Mouse (Mus musculus) midbrain, embryonic 16.5 days (tissue): ENCODE results near the gene Fgd6. TPM values are rescaled to one million over a fixed set of nuclear protein-coding genes. Genes with fewer than 3 reads are reported as not detected.

ENCODE experiments used
- ATAC-seq: fragments of 200-750 bp; cut with Nextera tagmentation; 2 replicates; pipeline ENCODE4 v1.8.0; 2017; ENCODE audit warnings: moderate TSS enrichment
- H3K27ac ChIP-seq: fragments of 300-500 bp; sonication (generic); 2 replicates; pipeline ENCODE4 v1.5.1; 2014; ENCODE audit warnings: mild to moderate bottlenecking, low read length, mixed read lengths
- H3K27me3 ChIP-seq: fragments of 300-500 bp; sonication (generic); 2 replicates; pipeline ENCODE4 v1.6.1; 2014; ENCODE audit warnings: low read depth, low read length, mixed read lengths; ENCODE audit not compliant: control insufficient read depth, insufficient read depth
- H3K36me3 ChIP-seq: fragments of 300-500 bp; sonication (generic); 2 replicates; pipeline ENCODE4 v1.6.1; 2014; ENCODE audit warnings: mild to moderate bottlenecking, low read length, moderate library complexity, mixed read lengths; ENCODE audit not compliant: control insufficient read depth, insufficient read depth
- H3K4me1 ChIP-seq: fragments of 300-500 bp; sonication (generic); 2 replicates; pipeline ENCODE4 v1.6.1; 2014; ENCODE audit warnings: mild to moderate bottlenecking, low read length, mixed read lengths; ENCODE audit not compliant: control insufficient read depth, insufficient read depth
- H3K4me2 ChIP-seq: fragments of 300-500 bp; sonication (generic); 2 replicates; pipeline ENCODE4 v1.6.1; 2014; ENCODE audit warnings: mild to moderate bottlenecking, low read length, mixed read lengths
- H3K4me3 ChIP-seq: fragments of 300-500 bp; sonication (generic); 2 replicates; pipeline ENCODE4 v1.5.1; 2014; ENCODE audit warnings: low read depth, mild to moderate bottlenecking, low read length, moderate library complexity, mixed read lengths
- H3K9ac ChIP-seq: fragments of 300-500 bp; sonication (generic); 2 replicates; pipeline ENCODE4 v1.6.1; 2014; ENCODE audit warnings: low read depth, low read length, mixed read lengths
- H3K9me3 ChIP-seq: fragments of 300-500 bp; sonication (generic); replicated peaks from 2 replicates; pipeline ENCODE4 v1.6.1; 2014; ENCODE audit warnings: mild to moderate bottlenecking, low read length, mixed read lengths; ENCODE audit not compliant: control insufficient read depth, poor library complexity, severe bottlenecking
- WGBS: fragments of 180-500 bp; shearing (Covaris S2); extraction: QIAGEN DNeasy Blood & Tissue Kit; methylation state at CpG from one replicate; pipeline ENCODE4 v1.1.7; 2014; 5-methylcytosine and 5-hydroxymethylcytosine counted together
- polyA plus RNA-seq: library from polyadenylated mRNA; unstranded; fragments of >200 nt; fragmentation: Nextera tagmentation; extraction: Ambion mirVana; gene quantifications from 2 replicates; pipeline ENCODE4 v1.2.1, GENCODE M21; 2015

Gene Fgd6
- 1.8 and 2.9 TPM in 2 replicates for polyA plus RNA-seq

DNA sequence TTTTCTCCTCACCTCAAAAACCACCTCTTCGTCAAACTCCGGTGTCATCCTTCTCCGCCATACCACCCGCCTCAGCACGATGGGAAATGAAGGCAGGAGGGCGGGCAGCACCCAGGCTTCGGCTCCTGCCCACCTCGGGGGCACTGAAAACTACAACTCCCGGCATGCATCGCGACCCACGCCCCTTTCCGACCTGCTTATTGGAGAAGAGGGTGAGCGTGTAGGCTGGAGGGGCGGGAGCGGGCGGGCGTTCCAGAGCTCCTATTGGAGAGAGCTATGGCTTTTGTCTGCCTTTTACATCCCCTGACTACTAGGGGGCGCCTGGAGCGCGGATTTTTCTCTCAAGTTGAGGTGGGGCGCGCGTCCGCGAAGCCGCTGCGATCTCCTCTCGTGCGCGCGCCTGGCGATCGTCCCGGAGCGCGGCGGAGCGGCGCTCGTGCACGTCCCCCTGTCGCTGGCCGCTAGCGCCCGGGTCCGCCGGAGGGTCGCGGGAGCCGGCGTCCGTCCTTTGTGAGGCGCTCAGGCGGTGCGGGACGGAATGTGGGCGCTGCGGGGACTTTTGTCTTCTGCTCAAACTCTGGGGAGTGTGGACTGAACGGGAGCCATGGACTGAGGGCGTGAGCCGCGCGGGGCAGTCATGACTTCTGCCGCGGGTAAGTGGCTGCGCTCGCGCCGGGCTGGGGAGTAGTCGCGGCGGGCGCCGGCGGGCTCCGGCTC lies at the start of gene Fgd6, which contains the start of gene Vezt:
Gene Fgd6 (plus strand): TSS at position 344 of the 717 bp plus-strand sequence.
Gene Vezt (minus strand): TSS at position 160 of the 717 bp plus-strand sequence.
- peak within 1 kb of the TSS; percentile 88 for H3K27ac ChIP-seq
- under 1% methylated on average over 77 of the region's 77 CpGs for WGBS
- ATAC-seq: peak; percentile 99
- H3K36me3 ChIP-seq: no peaks in the 10 kb centered on the region
- H3K27me3 ChIP-seq: no peaks in the 10 kb centered on the region
- H3K4me3 ChIP-seq: peak within 1 kb of the TSS; percentile 70
- H3K4me1 ChIP-seq: peaks cover 33% of the 10 kb centered on the region
- no peaks in the 10 kb centered on the region for H3K9me3 ChIP-seq
- H3K4me2 ChIP-seq: peak within 1 kb of the TSS; percentile 83
- H3K9ac ChIP-seq: peak within 1 kb of the TSS; percentile 88

DNA sequence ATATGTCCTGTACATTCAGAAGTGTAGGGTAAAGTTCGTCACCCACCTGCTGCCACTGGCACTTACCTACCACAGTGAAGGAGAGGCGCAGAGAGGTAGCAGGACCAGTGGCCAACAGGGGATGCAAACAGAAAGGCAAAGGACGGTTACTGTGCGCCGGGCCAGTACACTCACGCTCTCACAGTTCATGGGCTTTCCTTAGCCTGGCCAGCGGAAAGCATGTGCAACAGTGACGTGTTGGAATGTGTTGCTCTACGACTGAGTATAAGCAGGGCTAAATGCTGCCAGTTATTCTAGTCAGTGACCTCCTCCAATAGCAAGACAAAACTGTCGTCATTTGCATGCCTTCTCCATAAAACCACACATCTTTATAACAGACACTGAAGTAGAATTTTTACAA lies 41.7 kb upstream of the Fgd6 start:
- no peak overlapping the region for H3K9ac ChIP-seq
- H3K4me2 ChIP-seq: no peak overlapping the region
- WGBS: 95% methylated on average over 10 of the region's 10 CpGs
- no peak for ATAC-seq
- H3K27me3 ChIP-seq: no peaks in the 10 kb centered on the region
- no peak overlapping the region for H3K4me3 ChIP-seq
- H3K27ac ChIP-seq: no peak overlapping the region
- H3K9me3 ChIP-seq: no peaks in the 10 kb centered on the region
- H3K4me1 ChIP-seq: no peaks in the 10 kb centered on the region
- H3K36me3 ChIP-seq: peaks cover 57% of the 10 kb centered on the region

DNA sequence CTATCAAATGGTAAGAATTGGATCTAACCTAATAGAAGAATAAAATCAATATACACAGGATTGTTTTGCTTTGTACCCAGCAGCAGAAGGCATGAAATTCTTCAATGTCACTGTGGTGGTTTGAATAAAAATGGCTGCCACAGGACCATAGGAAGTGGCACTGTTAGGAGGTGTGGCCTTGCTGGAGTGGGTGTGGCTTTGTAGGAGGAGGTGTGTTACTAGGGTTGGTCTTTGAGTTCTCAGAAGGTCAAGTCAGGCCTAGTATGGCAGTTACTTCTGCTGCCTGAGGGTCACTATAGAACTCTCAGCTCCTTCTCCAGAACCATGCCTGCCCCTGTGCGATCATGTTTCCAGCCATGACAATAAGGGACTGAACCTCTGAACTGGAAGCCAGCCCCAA lies 40.7 kb upstream of the Fgd6 start:
- Histone ChIP-seq H3K4me2 (no peak overlapping the region), H3K9ac (no peak overlapping the region), H3K9me3 (no peaks in the 10 kb centered on the region), H3K27me3 (no peaks in the 10 kb centered on the region), H3K27ac (no peak overlapping the region), H3K36me3 (peaks cover 55% of the 10 kb centered on the region), H3K4me1 (no peaks in the 10 kb centered on the region), H3K4me3 (no peak overlapping the region)
- ATAC-seq: no peak
- WGBS: 100% methylated on average over 1 of the region's 1 CpGs

DNA sequence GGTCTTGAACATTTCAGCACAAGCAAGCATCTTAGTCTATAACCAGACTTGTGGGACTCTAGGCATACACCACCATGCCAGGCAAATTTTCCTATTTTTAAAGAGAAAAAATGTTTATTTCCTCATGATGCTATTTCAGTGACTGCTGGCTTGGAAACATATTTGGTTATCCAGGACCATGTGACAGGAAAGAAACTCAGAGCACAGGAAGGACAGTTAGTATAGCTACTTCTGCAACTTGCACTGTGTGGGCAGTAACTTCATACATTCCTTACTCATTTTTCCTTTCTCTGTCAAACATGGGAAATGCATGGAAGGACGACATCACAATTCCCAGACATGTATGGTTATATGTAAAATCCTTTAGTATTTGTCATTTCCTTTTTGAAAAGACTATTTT lies 36.4 kb upstream of the Fgd6 start:
- peaks cover 66% of the 10 kb centered on the region for H3K36me3 ChIP-seq
- H3K4me1 ChIP-seq: no peaks in the 10 kb centered on the region
- H3K9me3 ChIP-seq: no peaks in the 10 kb centered on the region
- H3K27ac ChIP-seq: no peak overlapping the region
- no peak for ATAC-seq
- H3K4me3 ChIP-seq: no peak overlapping the region
- 100% methylated on average over 1 of the region's 1 CpGs for WGBS
- H3K4me2 ChIP-seq: no peak overlapping the region
- H3K27me3 ChIP-seq: no peaks in the 10 kb centered on the region
- H3K9ac ChIP-seq: no peak overlapping the region

DNA sequence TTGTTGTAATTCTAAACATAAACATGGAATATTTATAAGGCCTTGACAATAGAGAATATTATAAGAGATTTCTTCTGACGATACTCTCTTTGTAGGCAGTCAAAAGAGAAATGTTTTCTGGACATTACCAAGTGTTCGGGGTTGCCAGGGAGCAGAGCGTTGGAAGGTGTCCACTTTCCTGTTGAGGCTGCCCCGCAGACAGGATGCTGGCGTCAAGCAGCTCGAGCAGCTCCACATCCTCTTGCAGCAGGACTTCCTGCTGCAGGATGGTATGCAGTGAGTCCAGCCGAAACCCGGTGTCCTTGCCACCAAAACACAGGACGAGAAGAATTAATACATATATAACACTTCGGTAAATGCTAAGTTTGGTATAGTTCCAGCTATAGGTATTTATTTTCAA lies 35.6 kb upstream of the Fgd6 start:
- Histone ChIP-seq H3K9ac (no peak overlapping the region), H3K4me3 (no peak overlapping the region), H3K9me3 (no peaks in the 10 kb centered on the region), H3K4me1 (no peaks in the 10 kb centered on the region), H3K4me2 (no peak overlapping the region), H3K27ac (no peak overlapping the region), H3K36me3 (peaks cover 61% of the 10 kb centered on the region), H3K27me3 (no peaks in the 10 kb centered on the region)
- no peak for ATAC-seq
- 90% methylated on average over 10 of the region's 10 CpGs for WGBS

DNA sequence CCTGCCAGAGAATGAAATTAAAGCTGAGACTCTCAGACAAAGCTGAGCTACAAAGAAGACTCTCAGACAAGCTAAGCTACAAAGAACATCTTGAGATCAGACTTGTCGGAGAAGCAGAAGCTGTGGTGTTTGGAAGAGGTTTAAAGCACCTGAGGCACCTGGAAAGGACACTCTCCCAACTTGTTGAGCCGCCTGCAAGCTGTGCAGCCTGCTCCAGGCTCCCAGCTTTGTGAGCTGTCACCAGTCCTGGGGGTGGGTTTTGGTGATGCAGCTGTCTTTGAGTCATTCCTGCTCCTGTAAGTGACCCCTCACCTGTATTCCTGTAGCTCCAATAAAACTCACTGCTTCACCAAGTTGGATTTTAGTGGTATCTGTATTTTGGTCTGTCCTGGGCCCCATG lies 27.4 kb upstream of the Fgd6 start:
- H3K4me2 ChIP-seq: no peak overlapping the region

DNA sequence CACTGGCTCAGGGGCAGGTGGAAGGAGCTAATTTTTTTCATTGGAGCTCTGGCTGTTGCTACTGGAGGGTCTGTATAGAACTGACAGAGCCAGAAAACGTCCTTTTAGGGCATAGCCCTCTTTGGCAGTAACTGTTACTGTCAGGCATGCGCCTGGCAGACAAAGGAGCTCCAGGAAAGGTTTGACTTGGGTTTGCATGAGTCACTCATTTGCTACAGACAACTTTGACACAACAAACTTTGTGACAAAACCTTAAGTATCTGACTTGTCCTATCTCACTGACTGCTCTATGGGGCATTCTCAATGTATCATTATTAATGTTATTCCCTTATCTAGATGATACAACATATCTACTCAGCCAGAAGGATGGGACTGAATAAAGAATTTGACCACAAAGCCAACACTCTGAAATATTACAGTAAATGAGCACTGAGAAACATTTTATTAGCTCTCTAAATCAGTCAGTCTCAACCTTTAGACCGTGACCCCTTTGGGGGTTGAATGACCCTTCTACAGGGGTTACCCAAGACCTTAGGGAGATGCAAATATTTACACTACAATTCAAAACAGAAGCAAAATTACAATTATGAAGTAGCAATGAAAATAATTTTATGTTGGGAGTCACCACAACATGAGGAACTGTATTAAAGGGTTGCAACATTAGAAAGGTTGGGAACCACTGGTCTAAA lies 25.7 kb upstream of the Fgd6 start:
- no peak overlapping the region for H3K4me2 ChIP-seq
- H3K4me1 ChIP-seq: no peaks in the 10 kb centered on the region; the same call in 1 of the 2 replicates
- WGBS: 85% methylated on average over 3 of the region's 3 CpGs
- no peaks in the 10 kb centered on the region for H3K36me3 ChIP-seq
- H3K9me3 ChIP-seq: no peaks in the 10 kb centered on the region
- H3K27ac ChIP-seq: no peak overlapping the region
- no peak for ATAC-seq
- H3K9ac ChIP-seq: no peak overlapping the region
- H3K27me3 ChIP-seq: no peaks in the 10 kb centered on the region
- no peak overlapping the region for H3K4me3 ChIP-seq

More for the DNA sequence above, 27.4 kb upstream of the Fgd6 start:
- Histone ChIP-seq H3K9me3 (no peaks in the 10 kb centered on the region), H3K36me3 (peaks cover 5% of the 10 kb centered on the region; the same call in 1 of the 2 replicates), H3K4me3 (no peak overlapping the region), H3K4me1 (no peaks in the 10 kb centered on the region), H3K9ac (no peak overlapping the region), H3K27me3 (no peaks in the 10 kb centered on the region), H3K27ac (no peak overlapping the region)
- 95% methylated on average over 2 of the region's 2 CpGs for WGBS
- ATAC-seq: no peak

DNA sequence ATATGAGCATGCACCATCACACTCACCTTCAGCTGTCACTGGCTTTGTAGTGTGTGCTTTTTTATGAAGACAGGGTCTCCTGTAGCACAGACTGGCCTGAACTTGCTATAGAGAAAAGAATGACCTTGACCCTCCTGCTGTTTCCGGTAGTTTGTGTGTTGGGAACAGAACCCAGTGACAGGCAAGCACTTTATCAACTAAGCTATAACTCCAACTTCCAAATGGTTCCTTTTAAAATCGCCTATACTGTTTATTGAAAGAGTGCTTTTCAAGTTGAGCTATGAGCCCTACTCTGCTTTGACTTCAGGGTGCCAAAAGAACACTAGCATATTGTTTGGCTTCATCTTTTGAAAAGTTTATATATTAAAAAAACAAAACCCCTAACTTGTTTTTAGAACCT lies 24.8 kb upstream of the Fgd6 start:
- H3K9me3 ChIP-seq: no peaks in the 10 kb centered on the region
- H3K27me3 ChIP-seq: no peaks in the 10 kb centered on the region
- no peak overlapping the region for H3K4me2 ChIP-seq
- 82% methylated on average over 2 of the region's 2 CpGs for WGBS
- H3K27ac ChIP-seq: no peak overlapping the region
- ATAC-seq: no peak
- H3K36me3 ChIP-seq: no peaks in the 10 kb centered on the region
- H3K4me1 ChIP-seq: no peaks in the 10 kb centered on the region; the same call in 1 of the 2 replicates
- H3K4me3 ChIP-seq: no peak overlapping the region
- no peak overlapping the region for H3K9ac ChIP-seq

DNA sequence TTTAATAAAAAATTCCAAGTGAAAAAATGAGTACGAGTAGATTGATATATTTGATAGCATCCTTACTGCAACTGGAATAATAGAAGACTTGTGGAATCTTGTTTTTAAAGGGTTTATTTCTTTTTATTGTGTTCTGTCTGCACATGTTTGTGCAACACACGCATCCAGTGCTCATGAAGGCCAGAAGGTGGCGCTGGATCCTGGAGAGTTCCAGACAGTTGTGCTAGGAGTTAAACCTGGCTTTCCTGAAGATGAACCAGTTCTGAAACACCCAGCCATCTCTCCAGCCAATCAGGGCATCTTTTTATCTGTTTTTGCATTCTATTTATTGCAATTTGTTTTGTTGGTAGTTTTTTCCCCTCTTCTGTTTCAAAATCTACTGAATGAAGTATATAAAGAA lies 22.6 kb upstream of the Fgd6 start:
- Histone ChIP-seq H3K27me3 (no peaks in the 10 kb centered on the region), H3K4me1 (no peaks in the 10 kb centered on the region; the same call in 1 of the 2 replicates), H3K9me3 (no peaks in the 10 kb centered on the region), H3K9ac (no peak overlapping the region), H3K4me2 (no peak overlapping the region), H3K36me3 (no peaks in the 10 kb centered on the region), H3K4me3 (no peak overlapping the region), H3K27ac (no peak overlapping the region)
- 55% methylated on average over 3 of the region's 3 CpGs for WGBS
- no peak for ATAC-seq
